Mouse (Mus musculus) central nervous system, embryonic 18 days (tissue): ENCODE results near the gene Esp3. TPM values are rescaled to one million over a fixed set of nuclear protein-coding genes. Genes with fewer than 3 reads are reported as not detected.

Experiments
- polyA plus RNA-seq: library from polyadenylated mRNA; depleted of rRNA; stranded (reverse); fragments of >200 nt; gene quantifications from 2 replicates; pipeline ENCODE4 v1.2.3, GENCODE M21; 2012; rRNA removed

Gene Esp3
- polyA plus RNA-seq: not detected in 2 replicates

GRCm38 (mm10) chr17:40631775-40632174 lies at the start of gene Esp3:
Esp3 (plus strand) TSS chr17:40632075.

GRCm38 (mm10) chr17:40598294-40598693 lies 33.6 kb upstream of the Esp3 start, which contains the start of gene Esp4:
Esp4 (plus strand) TSS chr17:40598594.

Other genes starting within 250 kb of the Esp3 start
- not detected in 2 replicates for gene Esp8, start 112.1 kb upstream of the Esp3 start, polyA plus RNA-seq
- gene Esp6, start 70.6 kb upstream of the Esp3 start, polyA plus RNA-seq: not detected in 2 replicates
- gene Esp4, start 33.5 kb upstream of the Esp3 start, polyA plus RNA-seq: not detected in 2 replicates
- not detected in 2 replicates for gene Esp1, start 95.0 kb downstream of the Esp3 start, polyA plus RNA-seq
- 0.09 TPM in 1 of 2 replicates, not detected in the other for gene Crisp2, start 174.9 kb downstream of the Esp3 start, polyA plus RNA-seq
- 0.07 TPM in 1 of 2 replicates, not detected in the other for gene Rhag, start 179.1 kb downstream of the Esp3 start, polyA plus RNA-seq
- gene 9130008F23Rik, start 248.5 kb downstream of the Esp3 start, polyA plus RNA-seq: 1.5 and 1.6 TPM in 2 replicates